Mouse (Mus musculus) layer of hippocampus, adult 2 months (tissue): Measurements from ENCODE around the gene Foxc2. TPM values are rescaled to one million over a fixed set of nuclear protein-coding genes. Genes with fewer than 3 reads are reported as not detected.

Experiments used
- DNase-seq, 2 experiments: peaks; one replicate each; pipeline ENCODE4 v3.0.0; 2022; ENCODE audit warnings: low spot score in 2 of 2
- H3K27ac ChIP-seq: fragments of 200-600 bp; 2 replicates; pipeline ENCODE4 v1.8.1; 2022
- H3K4me3 ChIP-seq: fragments of 200-600 bp; 2 replicates; pipeline ENCODE4 v1.8.1; 2022; ENCODE audit warnings: mild to moderate bottlenecking
- CTCF ChIP-seq: fragments of 200-600 bp; conservative IDR thresholded peaks from 2 replicates; pipeline ENCODE4 v1.8.1; 2022; ENCODE audit warnings: antibody characterized with exemption, mild to moderate bottlenecking, moderate library complexity
- microRNA-seq, 2 experiments: library from miRNA; unstranded; fragments of <30 nt; microRNA quantifications; one replicate each; pipeline ENCODE4 v1.2.0; 2021
- total RNA-seq, 2 experiments: library from RNA; stranded (reverse); gene quantifications; 2 replicates each; pipeline ENCODE4 v1.2.3; 2021

Foxc2 gene
- total RNA-seq, 2 experiments from 2014 or later, result 1.0 to 1.1 TPM

GRCm38 (mm10) chr8:121161437-121161836 lies 45.5 kb downstream of the Foxc2 start:
- TF ChIP-seq CTCF, result no peak
- Histone ChIP-seq H3K4me3 (no peak overlapping the region), H3K27ac (no peak overlapping the region)
- no peak for DNase-seq

GRCm38 (mm10) chr8:121162413-121162812 lies 46.4 kb downstream of the Foxc2 start:
- Histone ChIP-seq H3K27ac (no peak overlapping the region), H3K4me3 (no peak overlapping the region)
- DNase-seq, result no peak
- TF ChIP-seq CTCF, result no peak

DNA sequence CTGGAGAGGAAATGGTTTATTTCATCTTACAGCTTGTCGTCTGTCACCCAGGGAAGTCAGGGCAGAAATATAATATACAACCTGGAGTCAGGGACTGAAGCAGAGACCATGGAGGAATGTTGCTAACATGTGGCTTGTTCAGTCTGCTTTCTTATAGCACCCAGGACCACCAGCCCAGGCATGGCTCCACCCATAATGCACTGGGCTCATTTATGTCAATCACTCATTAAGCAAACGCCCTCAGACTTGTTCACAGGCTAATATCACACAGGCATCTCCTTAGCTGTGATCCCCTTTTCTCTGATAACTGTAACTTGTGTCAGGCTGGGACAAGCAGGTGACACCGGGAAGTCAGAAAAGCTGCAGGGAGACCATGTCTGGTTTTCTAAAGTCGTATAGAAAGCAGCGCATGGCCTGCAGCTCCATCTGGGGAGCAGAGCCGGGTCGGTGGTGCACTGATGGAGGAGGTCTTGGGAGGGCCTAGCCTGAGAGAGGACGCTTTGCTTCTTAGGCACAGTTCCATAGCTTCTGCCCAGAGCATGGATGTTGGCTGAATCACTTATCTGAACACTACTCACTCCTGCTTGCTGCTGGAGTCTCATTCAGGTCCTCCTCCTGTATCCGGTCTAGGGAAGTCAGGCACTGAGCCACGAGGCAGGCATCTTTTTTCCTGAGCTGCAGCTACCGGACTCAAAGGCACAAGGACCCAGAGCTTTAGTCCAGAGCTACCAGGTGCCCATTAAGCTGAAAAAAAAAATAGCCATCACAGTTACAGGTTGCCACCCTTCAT lies 47.1 kb downstream of the Foxc2 start:
- no peak for TF ChIP-seq CTCF
- no peak for DNase-seq
- no peak overlapping the region for H3K27ac ChIP-seq
- no peak overlapping the region for H3K4me3 ChIP-seq

- DNase-seq, result no peak
- no peak overlapping the region for H3K27ac ChIP-seq
- H3K4me3 ChIP-seq, result no peak overlapping the region
- TF ChIP-seq CTCF, result no peak
Observed at GRCm38 (mm10) chr8:121164017-121164469, 48.1 kb downstream of the Foxc2 start.

GRCm38 (mm10) chr8:121168033-121168432 lies 52.1 kb downstream of the Foxc2 start:
- no peak for DNase-seq
- no peak overlapping the region for H3K27ac ChIP-seq
- no peak overlapping the region for H3K4me3 ChIP-seq
- no peak for TF ChIP-seq CTCF

Small RNA genes within 50 kb of the gene (microRNA-seq; reads per million reads assigned to microRNA genes)
- 0 to 0.18 reads per million in 2 experiments for gene Gm27530

Other genes with a start within 250 kb of the Foxc2 start
- under 1 TPM; 0.49 to 0.71 TPM for gene Foxf1, start 31.8 kb upstream of the Foxc2 start, total RNA-seq
- 10 to 100 TPM; 38.8 to 46.1 TPM for gene Mthfsd, start 7.8 kb upstream of the Foxc2 start, total RNA-seq
- gene Foxl1, start 11.8 kb downstream of the Foxc2 start, total RNA-seq, result under 1 TPM in 1 of 2 experiments, not detected in 1; 0.13 TPM